Mouse (Mus musculus) intestine, embryonic 16.5 days (tissue): ENCODE results near the gene Taok3. TPM values are rescaled to one million over a fixed set of nuclear protein-coding genes. Genes with fewer than 3 reads are reported as not detected.

Source experiments
- ATAC-seq: fragments of 200-750 bp; cut with Nextera tagmentation; 2 replicates; pipeline ENCODE4 v1.8.0; 2017; ENCODE audit warnings: moderate TSS enrichment, moderate library complexity
- H3K27ac ChIP-seq: fragments of 300-500 bp; sonication (generic); 2 replicates; pipeline ENCODE4 v1.5.1; 2014; ENCODE audit warnings: mild to moderate bottlenecking, low read length
- H3K27me3 ChIP-seq: fragments of 300-500 bp; sonication (generic); replicated peaks from 2 replicates; pipeline ENCODE4 v1.6.1; 2014; ENCODE audit warnings: low read length, control low read depth, mixed read lengths; ENCODE audit not compliant: control insufficient read depth, insufficient read depth
- H3K36me3 ChIP-seq: fragments of 300-500 bp; sonication (generic); 2 replicates; pipeline ENCODE4 v1.6.1; 2014; ENCODE audit warnings: low read length, control low read depth; ENCODE audit not compliant: control insufficient read depth, insufficient read depth
- H3K4me1 ChIP-seq: fragments of 300-500 bp; sonication (generic); 2 replicates; pipeline ENCODE4 v1.6.1; 2014; ENCODE audit warnings: low read length, control low read depth, mixed read lengths; ENCODE audit not compliant: control insufficient read depth, insufficient read depth
- H3K4me2 ChIP-seq: fragments of 300-500 bp; sonication (generic); 2 replicates; pipeline ENCODE4 v1.6.1; 2014; ENCODE audit warnings: low read depth, low read length, control low read depth
- H3K4me3 ChIP-seq: fragments of 300-500 bp; sonication (generic); 2 replicates; pipeline ENCODE4 v1.5.1; 2014; ENCODE audit warnings: mild to moderate bottlenecking, low read length
- H3K9ac ChIP-seq: fragments of 300-500 bp; sonication (generic); 2 replicates; pipeline ENCODE4 v1.6.1; 2014; ENCODE audit warnings: low read depth, low read length
- H3K9me3 ChIP-seq: fragments of 300-500 bp; sonication (generic); 2 replicates; pipeline ENCODE4 v1.6.1; 2016; ENCODE audit warnings: low read length, control low read depth; ENCODE audit not compliant: control insufficient read depth
- WGBS: fragments of 180-500 bp; shearing (Covaris S2); extraction: QIAGEN DNeasy Blood & Tissue Kit; methylation state at CpG from one replicate; pipeline ENCODE4 v1.1.7; 2014; 5-methylcytosine and 5-hydroxymethylcytosine counted together
- polyA plus RNA-seq: library from polyadenylated mRNA; unstranded; fragments of >200 nt; fragmentation: Nextera tagmentation; extraction: Ambion mirVana; gene quantifications from 2 replicates; pipeline ENCODE4 v1.2.1, GENCODE M21; 2015

The Taok3 gene
- polyA plus RNA-seq, 1 experiment from 2014 or later: 51.5 TPM

- 54% methylated on average over 5 of the region's 5 CpGs for WGBS
Observed at GRCm38 (mm10) chr5:117268749-117269148, 148.8 kb downstream of the Taok3 start.

GRCm38 (mm10) chr5:117269395-117269794 lies 149.5 kb downstream of the Taok3 start:
- H3K9me3 ChIP-seq: no peaks in the 10 kb centered on the region
- H3K27ac ChIP-seq: no peak overlapping the region
- no peaks in the 10 kb centered on the region for H3K36me3 ChIP-seq
- no peak overlapping the region for H3K4me2 ChIP-seq
- 0 out of 2 replicates have a peak, but pooled peaks have one; percentile 32 for ATAC-seq
- H3K9ac ChIP-seq: no peak overlapping the region
- H3K27me3 ChIP-seq: no peaks in the 10 kb centered on the region
- 88% methylated on average over 12 of the region's 12 CpGs for WGBS
- no peaks in the 10 kb centered on the region for H3K4me1 ChIP-seq
- H3K4me3 ChIP-seq: no peak overlapping the region

More at GRCm38 (mm10) chr5:117268749-117269148, 148.8 kb downstream of the Taok3 start:
- Histone ChIP-seq H3K27ac (no peak overlapping the region), H3K4me2 (no peak overlapping the region), H3K9me3 (peaks cover 3% of the 10 kb centered on the region), H3K27me3 (no peaks in the 10 kb centered on the region), H3K4me1 (no peaks in the 10 kb centered on the region), H3K36me3 (peaks cover 4% of the 10 kb centered on the region), H3K9ac (no peak overlapping the region), H3K4me3 (no peak overlapping the region)
- ATAC-seq: no peak

- 89% methylated on average over 14 of the region's 14 CpGs for WGBS
- H3K27ac ChIP-seq: no peak overlapping the region
- H3K4me2 ChIP-seq: no peak overlapping the region
- no peak overlapping the region for H3K4me3 ChIP-seq
- H3K9me3 ChIP-seq: no peaks in the 10 kb centered on the region
- no peak for ATAC-seq
- H3K36me3 ChIP-seq: no peaks in the 10 kb centered on the region
- no peak overlapping the region for H3K9ac ChIP-seq
- no peaks in the 10 kb centered on the region for H3K4me1 ChIP-seq
- no peaks in the 10 kb centered on the region for H3K27me3 ChIP-seq
Observed at GRCm38 (mm10) chr5:117271945-117272344, 152.0 kb downstream of the Taok3 start.

GRCm38 (mm10) chr5:117274817-117275216 lies 154.9 kb downstream of the Taok3 start:
- no peak overlapping the region for H3K27ac ChIP-seq
- no peak for ATAC-seq
- H3K4me1 ChIP-seq: peaks cover 10% of the 10 kb centered on the region
- 65% methylated on average over 5 of the region's 5 CpGs for WGBS
- no peaks in the 10 kb centered on the region for H3K27me3 ChIP-seq
- H3K36me3 ChIP-seq: no peaks in the 10 kb centered on the region
- no peak overlapping the region for H3K9ac ChIP-seq
- H3K9me3 ChIP-seq: no peaks in the 10 kb centered on the region
- no peak overlapping the region for H3K4me3 ChIP-seq
- no peak overlapping the region for H3K4me2 ChIP-seq

- Histone ChIP-seq H3K27ac (no peak overlapping the region), H3K4me1 (peaks cover 21% of the 10 kb centered on the region), H3K9me3 (no peaks in the 10 kb centered on the region), H3K9ac (no peak overlapping the region), H3K4me3 (no peak overlapping the region), H3K4me2 (no peak overlapping the region), H3K36me3 (0 out of 2 replicates have a peak, but pooled peaks cover 2% of the 10 kb centered on the region), H3K27me3 (no peaks in the 10 kb centered on the region)
- no peak for ATAC-seq
- 98% methylated on average over 6 of the region's 6 CpGs for WGBS
Observed at GRCm38 (mm10) chr5:117277784-117278183, 157.9 kb downstream of the Taok3 start.

GRCm38 (mm10) chr5:117278809-117279668 lies 159.1 kb downstream of the Taok3 start:
- H3K4me3 ChIP-seq: no peak overlapping the region
- H3K27ac ChIP-seq: peak overlapping the region; percentile 45; the same call in 1 of the 2 replicates
- 65% methylated on average over 15 of the region's 15 CpGs for WGBS
- H3K4me2 ChIP-seq: no peak overlapping the region
- peaks cover 21% of the 10 kb centered on the region for H3K4me1 ChIP-seq
- H3K9ac ChIP-seq: no peak overlapping the region
- no peaks in the 10 kb centered on the region for H3K27me3 ChIP-seq
- ATAC-seq: peak; percentile 55
- 0 out of 2 replicates have a peak, but pooled peaks cover 5% of the 10 kb centered on the region for H3K36me3 ChIP-seq
- no peaks in the 10 kb centered on the region for H3K9me3 ChIP-seq

- Histone ChIP-seq H3K9me3 (no peaks in the 10 kb centered on the region), H3K4me3 (no peak overlapping the region), H3K9ac (no peak overlapping the region), H3K4me1 (peaks cover 21% of the 10 kb centered on the region), H3K36me3 (0 out of 2 replicates have a peak, but pooled peaks cover 7% of the 10 kb centered on the region), H3K27me3 (no peaks in the 10 kb centered on the region), H3K4me2 (no peak overlapping the region), H3K27ac (peak overlapping the region; percentile 45; the same call in 1 of the 2 replicates)
- WGBS: 54% methylated on average over 4 of the region's 4 CpGs
- peak; percentile 63 for ATAC-seq
Observed at GRCm38 (mm10) chr5:117279669-117280050, 159.7 kb downstream of the Taok3 start.

- Histone ChIP-seq H3K4me2 (no peak overlapping the region), H3K9me3 (no peaks in the 10 kb centered on the region), H3K4me3 (no peak overlapping the region), H3K36me3 (0 out of 2 replicates have a peak, but pooled peaks cover 9% of the 10 kb centered on the region), H3K9ac (no peak overlapping the region), H3K4me1 (peaks cover 34% of the 10 kb centered on the region), H3K27ac (no peak overlapping the region), H3K27me3 (no peaks in the 10 kb centered on the region)
- WGBS: 87% methylated on average over 10 of the region's 10 CpGs
- no peak for ATAC-seq
Observed at GRCm38 (mm10) chr5:117281536-117281935, 161.6 kb downstream of the Taok3 start.

GRCm38 (mm10) chr5:117282360-117282759 lies 162.4 kb downstream of the Taok3 start:
- 0 out of 2 replicates have a peak, but pooled peaks cover 9% of the 10 kb centered on the region for H3K36me3 ChIP-seq
- H3K4me2 ChIP-seq: no peak overlapping the region
- H3K9me3 ChIP-seq: no peaks in the 10 kb centered on the region
- no peak overlapping the region for H3K27ac ChIP-seq
- peaks cover 34% of the 10 kb centered on the region for H3K4me1 ChIP-seq
- no peaks in the 10 kb centered on the region for H3K27me3 ChIP-seq
- WGBS: 88% methylated on average over 8 of the region's 8 CpGs
- no peak for ATAC-seq
- no peak overlapping the region for H3K4me3 ChIP-seq
- H3K9ac ChIP-seq: no peak overlapping the region
